Mouse (Mus musculus): ENCODE measurements around the gene Adss. TPM values are rescaled to one million over a fixed set of nuclear protein-coding genes. Genes with fewer than 3 reads are reported as not detected.
A peak's percentile ranks its signal among the peaks of the same experiment; 100 is the strongest.

Gene Adss
- total and polyA plus RNA-seq, 3 experiments = 55.7 to 62.6 TPM; not detected in 1

DNA sequence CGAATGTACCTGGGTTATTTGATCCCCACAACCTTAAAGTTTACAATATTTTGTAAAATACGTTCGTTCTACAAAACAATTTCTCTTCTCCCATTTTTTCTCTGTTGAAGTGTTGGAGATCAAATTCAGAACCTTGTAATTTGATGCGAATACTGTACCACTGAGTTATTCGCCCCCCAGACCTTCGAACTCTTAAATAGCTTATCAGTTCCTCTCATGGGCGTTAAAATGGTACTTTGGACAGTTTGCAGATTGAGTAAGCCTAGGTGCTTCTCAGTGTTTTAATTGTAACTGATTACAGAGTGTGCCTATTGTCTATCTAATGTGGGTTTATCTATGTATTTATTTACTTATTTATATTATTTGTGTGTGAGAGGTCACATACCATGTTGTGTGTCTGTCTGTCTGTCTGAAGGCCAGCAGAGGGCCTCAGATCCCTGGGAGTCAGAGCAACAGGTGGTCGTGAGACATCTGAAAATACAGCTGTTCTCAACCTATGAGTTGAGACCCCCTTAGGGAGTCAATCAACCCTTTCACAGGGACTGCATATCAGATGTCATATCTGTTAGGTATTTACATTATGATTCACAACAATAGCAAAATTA is 942 bp upstream of the Adss start (continued):
- no peak for TF ChIP-seq CHD2 (IDR thresholded peaks at IDR 0.05; ENCODE audit: low read length)
- no peak for TF ChIP-seq CHD1 (IDR thresholded peaks at IDR 0.05; ENCODE audit: low read depth, low read length)
- no peak for TF ChIP-seq ZC3H11A (IDR thresholded peaks at IDR 0.05; ENCODE audit: low read depth, low read length)
- TF ChIP-seq MAZ (IDR thresholded peaks at IDR 0.05; ENCODE audit: low read depth, low read length) = no peak
- TF ChIP-seq SIN3A (IDR thresholded peaks at IDR 0.05; ENCODE audit: low read length) = no peak
- TF ChIP-seq MAFK (IDR thresholded peaks at IDR 0.05; ENCODE audit: borderline replicate concordance, low read depth, low read length) = no peak
- TF ChIP-seq MYC (IDR thresholded peaks at IDR 0.05; ENCODE audit: low read depth, low read length) = no peak
- no peak for TF ChIP-seq E2F4 (IDR thresholded peaks at IDR 0.05; ENCODE audit: borderline replicate concordance, low read depth, low read length)
- no peak for TF ChIP-seq ETS1 (IDR thresholded peaks at IDR 0.05; ENCODE audit: low read depth, low read length)
- TF ChIP-seq GABPA (IDR thresholded peaks at IDR 0.05; ENCODE audit: low read depth, low read length) = no peak

DNA sequence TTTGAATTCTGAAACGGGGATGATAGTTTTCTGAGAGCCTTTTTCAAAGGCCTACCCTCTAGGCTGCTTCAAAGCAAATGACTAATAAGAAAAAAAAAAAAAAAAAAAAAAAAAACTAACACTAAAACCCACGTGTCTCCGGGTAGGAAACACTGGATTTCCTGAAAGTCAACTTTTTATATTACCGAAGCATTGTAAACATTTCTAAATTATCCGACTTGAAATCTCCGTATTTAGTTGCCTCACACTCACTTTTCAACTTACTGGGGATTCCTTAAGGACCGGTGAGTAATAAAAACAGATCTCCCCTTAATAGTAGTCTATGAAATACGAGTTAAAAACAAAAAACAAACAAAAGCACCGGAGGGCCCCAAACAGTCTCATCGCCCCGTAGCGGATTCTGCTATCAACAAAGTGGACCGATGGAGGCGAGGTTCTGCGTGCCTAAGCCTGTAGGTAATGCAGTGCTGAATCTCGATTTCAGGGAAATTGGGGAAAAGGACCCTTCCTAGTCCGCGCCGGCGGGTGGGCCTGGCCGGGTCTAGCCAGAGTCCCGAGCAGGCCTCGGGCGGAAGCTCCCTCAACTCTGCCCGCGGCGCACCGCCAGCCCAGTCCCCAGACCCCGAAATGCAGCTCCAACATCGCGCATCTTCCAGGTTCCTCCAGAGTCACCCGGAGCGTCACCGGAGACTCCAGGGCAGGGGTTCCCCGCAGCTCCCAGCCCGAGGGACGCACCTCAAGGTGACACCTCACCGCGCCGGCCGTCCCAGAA is 704 bp downstream of the Adss start:
- DNase-seq (ENCODE audit: low read depth, low spot score) = peak; percentile 79
- H3K9ac ChIP-seq (ENCODE audit: control insufficient read depth, low read depth, low read length, poor library complexity, severe bottlenecking) = peak overlapping the region; percentile 98
- TF ChIP-seq CTCF (IDR thresholded peaks at IDR 0.05 in 2 of 3, conservative IDR thresholded peaks at IDR 0.05 in 1 of 3; ENCODE audit: control insufficient read depth in 1 of 3, insufficient read depth in 1 of 3, low read depth in 2 of 3, low read length in 3 of 3, poor library complexity in 1 of 3, severe bottlenecking in 1 of 3) = no peak
- TF ChIP-seq USF1 (IDR thresholded peaks at IDR 0.05; ENCODE audit: low read depth, low read length) = peak; percentile 50; the same call in 1 of the 2 replicates
- peak; percentile 70 for TF ChIP-seq MAX (IDR thresholded peaks at IDR 0.05; ENCODE audit: low read length)
- no peak for TF ChIP-seq MAZ (IDR thresholded peaks at IDR 0.05; ENCODE audit: low read depth, low read length)
- no peak for TF ChIP-seq TBP (IDR thresholded peaks at IDR 0.05; ENCODE audit: low read depth, low read length)
- no peak for TF ChIP-seq POLR2AphosphoS2 (IDR thresholded peaks at IDR 0.05; ENCODE audit: low read length)
- peak; percentile 74; the same call in 1 of the 2 replicates for TF ChIP-seq MYC (IDR thresholded peaks at IDR 0.05; ENCODE audit: low read depth, low read length)
- TF ChIP-seq E2F4 (IDR thresholded peaks at IDR 0.05; ENCODE audit: borderline replicate concordance, low read depth, low read length) = no peak
- TF ChIP-seq ZMIZ1 (IDR thresholded peaks at IDR 0.05; ENCODE audit: low read depth, low read length) = no peak
- no peak; the same call in 1 of the 2 replicates for TF ChIP-seq HCFC1 (IDR thresholded peaks at IDR 0.05; ENCODE audit: low read depth, low read length)
- TF ChIP-seq MXI1 (IDR thresholded peaks at IDR 0.05; ENCODE audit: low read depth, low read length) = peak; percentile 96
- no peak for TF ChIP-seq MEF2A (IDR thresholded peaks at IDR 0.05; ENCODE audit: extremely low read depth, insufficient replicate concordance, low read depth, low read length, poor library complexity, severe bottlenecking)
- TF ChIP-seq TCF12 (IDR thresholded peaks at IDR 0.05; ENCODE audit: low read depth, low read length) = no peak
- peak; percentile 77; the same call in 1 of the 2 replicates for TF ChIP-seq UBTF (IDR thresholded peaks at IDR 0.05; ENCODE audit: borderline replicate concordance, insufficient read depth, low read depth, low read length)
- no peak for TF ChIP-seq USF2 (IDR thresholded peaks at IDR 0.05; ENCODE audit: borderline replicate concordance in 1 of 2, insufficient read depth in 1 of 2, low read depth in 1 of 2, low read length in 2 of 2)
- TF ChIP-seq ZKSCAN1 (IDR thresholded peaks at IDR 0.05; ENCODE audit: low read depth, low read length) = no peak
- peak; percentile 92 for TF ChIP-seq SIN3A (IDR thresholded peaks at IDR 0.05; ENCODE audit: low read length)
- peak; percentile 93 for TF ChIP-seq ZNF384 (IDR thresholded peaks at IDR 0.05; ENCODE audit: low read depth, low read length)
- H3K27ac ChIP-seq (ENCODE audit: control insufficient read depth, low read depth, low read length) = peak overlapping the region; percentile 84
- peaks cover 7 to 31% of the 10 kb centered on the region in 2 experiments; a peak in 3 of 4 replicates for H3K36me3 ChIP-seq (ENCODE audit: control insufficient read depth in 1 of 2, insufficient read depth in 2 of 2, low read length in 2 of 2)
- peaks cover 8% of the 10 kb centered on the region in 2 experiments for H3K4me1 ChIP-seq (ENCODE audit: control insufficient read depth in 1 of 2, insufficient read depth in 2 of 2, low read length in 2 of 2)
- H3K27me3 ChIP-seq (ENCODE audit: control insufficient read depth in 1 of 2, insufficient read depth in 2 of 2, low read length in 2 of 2) = no peaks in the 10 kb centered on the region
- H3K4me3 ChIP-seq (ENCODE audit: control insufficient read depth in 1 of 2, insufficient read depth in 1 of 2, low read depth in 2 of 2, low read length in 2 of 2) = peak overlapping the region; percentile 74 to 87
- H3K9me3 ChIP-seq (replicated peaks; ENCODE audit: insufficient read depth, low read length) = no peaks in the 10 kb centered on the region
- H3K79me2 ChIP-seq (ENCODE audit: control insufficient read depth, insufficient read depth, low read length, poor library complexity) = peaks cover 47% of the 10 kb centered on the region

All from MEL (cell line).